Mouse (Mus musculus) kidney, postnatal 10 days (tissue): ENCODE measurements around the gene Fam133b.
"Not testable (repeated sequence)": the region's sequence is repeated elsewhere in the genome, so short reads cannot be mapped to it uniquely, and the experiment has no call there.

Experiments used
- DNase-seq: peaks from one replicate; pipeline ENCODE4 v3.0.0; 2021; ENCODE audit warnings: mixed read lengths

The Fam133b gene

DNA sequence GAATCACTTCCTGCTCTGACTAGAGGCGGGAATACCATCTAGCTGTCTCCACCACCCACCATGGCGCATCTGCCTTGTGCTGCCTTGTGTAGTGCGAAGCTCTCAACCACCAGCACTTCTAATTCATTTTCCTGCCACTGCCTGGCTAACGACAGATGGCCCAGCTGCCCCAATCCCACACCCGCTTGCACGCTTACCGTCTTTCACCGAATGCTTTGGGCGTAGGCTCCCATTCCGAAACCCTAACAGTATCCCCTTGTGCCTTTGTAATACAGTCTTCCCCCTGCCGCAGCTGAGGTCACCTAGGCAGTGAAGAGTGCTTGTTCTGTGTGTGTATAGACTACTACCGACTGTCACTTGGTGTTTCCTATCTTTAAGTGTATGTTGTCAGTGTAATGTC lies 21.9 kb upstream of the Fam133b start:
- no peak for DNase-seq

DNA sequence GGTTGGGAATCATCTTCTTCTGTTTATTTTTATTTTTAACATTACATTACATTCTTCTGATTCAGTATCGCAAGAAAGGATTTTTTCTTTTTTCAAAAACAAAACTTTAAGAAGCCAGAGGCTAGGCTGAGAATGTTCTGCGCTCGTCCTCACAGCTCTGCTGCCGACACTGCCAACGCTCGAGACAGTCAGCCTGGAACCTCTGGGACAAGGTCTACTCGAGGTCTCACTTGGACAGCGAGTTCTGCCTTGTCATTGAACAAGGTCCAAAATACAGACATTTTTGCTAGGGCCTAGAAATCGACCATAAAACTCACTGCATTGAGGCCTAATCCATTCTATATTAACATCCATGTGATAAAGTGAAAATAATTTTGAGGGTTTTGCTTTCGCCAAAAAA lies 20.8 kb upstream of the Fam133b start:
- no peak for DNase-seq

DNA sequence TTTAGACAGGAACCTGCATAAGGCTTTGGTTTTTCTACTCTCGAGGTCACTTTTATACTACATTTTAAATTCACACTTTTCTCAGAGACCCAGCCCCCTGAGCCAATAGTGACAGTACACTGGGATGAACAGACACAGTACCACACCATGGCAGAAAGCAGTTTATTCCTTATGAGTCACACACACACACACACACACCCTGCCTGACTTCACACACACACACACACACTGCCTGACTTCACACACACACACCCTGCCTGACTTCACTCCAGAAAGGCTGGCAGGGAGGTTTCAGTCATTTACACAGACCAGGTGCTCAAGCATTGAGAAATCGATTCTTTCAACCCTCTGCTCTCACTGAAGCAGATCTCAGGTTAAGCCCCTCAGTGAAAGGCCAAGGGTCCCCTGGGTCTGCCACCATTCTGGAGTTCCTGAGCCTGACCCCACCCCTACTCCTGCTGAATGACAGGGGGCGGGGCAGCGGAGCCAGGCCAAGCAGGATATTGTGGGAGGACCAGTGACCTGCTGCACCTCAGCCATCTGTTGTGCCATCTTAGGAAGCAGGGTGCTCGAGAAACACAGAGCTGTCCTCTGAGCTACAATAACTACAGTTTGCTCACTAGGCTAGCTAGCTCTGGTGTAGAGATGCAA lies 16.5 kb upstream of the Fam133b start:
- peak; percentile 33 for DNase-seq

DNA sequence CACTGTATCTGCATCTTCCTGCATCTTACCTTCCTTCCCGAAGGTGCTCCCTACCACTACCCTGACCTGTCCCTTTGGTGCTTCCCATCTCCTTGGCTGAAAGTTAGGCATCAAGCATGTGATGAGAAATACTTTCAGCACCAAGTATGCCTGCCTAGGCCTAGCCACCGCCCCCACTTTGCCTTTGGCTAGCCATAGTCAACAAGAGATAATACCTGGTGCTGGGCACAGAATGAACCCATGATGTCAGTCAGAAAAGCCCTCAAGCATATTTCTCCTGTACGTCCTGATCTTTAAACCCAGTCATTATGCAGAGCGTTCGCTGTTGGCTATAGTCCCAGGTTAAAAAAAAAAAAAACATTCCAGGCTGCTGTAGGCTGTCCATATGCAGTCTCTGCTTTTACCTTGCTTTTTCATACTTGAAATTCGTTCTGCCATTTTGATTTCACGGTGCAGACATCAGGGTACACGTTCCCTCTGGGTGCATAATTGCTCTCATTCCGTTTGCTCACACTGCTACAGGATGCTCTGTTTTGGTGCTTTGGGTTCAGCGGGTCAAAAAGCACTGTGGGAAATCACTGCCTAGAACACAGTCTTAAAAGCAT lies 13.9 kb upstream of the Fam133b start:
- no peak for DNase-seq

- not testable (repeated sequence) for DNase-seq
These were observed 11.6 kb upstream of the Fam133b start for GRCm38 (mm10) chr5:3532048-3532447.

- DNase-seq: no peak
These were observed 6.9 kb upstream of the Fam133b start for GRCm38 (mm10) chr5:3536592-3537212.

DNA sequence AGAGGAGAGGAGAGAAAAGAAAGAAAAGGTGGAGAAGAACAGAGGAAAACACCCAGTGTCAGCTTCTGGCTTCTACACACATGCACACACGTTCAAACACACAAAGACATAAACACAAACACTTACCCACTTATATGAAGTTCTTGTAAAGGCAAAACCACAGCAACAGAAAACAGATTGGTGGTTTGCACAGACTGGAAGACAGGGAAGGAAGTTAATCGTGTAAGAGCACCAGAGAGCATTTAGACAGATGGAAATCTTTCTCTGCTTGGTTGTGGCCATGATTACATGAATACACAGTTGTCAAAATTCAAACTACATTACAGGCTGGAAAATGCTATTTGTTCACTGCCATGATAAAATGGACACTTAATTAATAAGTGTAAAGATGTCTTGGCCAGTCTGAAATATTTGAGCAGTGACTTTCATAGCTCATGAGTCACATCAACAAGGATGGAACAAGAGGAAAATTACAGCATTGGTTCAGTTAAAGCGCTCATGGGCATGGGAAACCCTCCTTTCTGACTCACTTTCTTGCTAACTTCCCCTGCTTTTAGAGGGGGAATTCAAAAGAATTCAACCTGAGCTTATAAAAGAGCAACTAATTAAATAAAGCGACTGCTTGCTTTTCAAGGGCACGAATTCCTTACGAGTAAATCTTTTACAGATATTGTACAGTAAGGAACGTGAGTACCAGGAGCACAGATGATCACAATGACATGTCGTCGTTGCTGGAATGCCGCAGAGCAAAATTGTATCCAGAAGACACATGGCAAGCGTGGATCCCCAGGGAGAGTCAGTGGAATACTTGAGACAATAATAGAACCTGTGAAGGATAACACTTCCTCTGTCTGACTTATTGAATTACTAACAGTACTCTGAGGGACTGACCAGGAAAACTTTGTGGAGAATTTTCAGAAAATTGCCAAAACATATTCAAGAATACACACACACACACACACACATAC lies 4.8 kb upstream of the Fam133b start:
- no peak for DNase-seq

GRCm38 (mm10) chr5:3541871-3542270 lies 1.8 kb upstream of the Fam133b start:
- no peak for DNase-seq

- DNase-seq: no peak
These were observed 792 bp downstream of the Fam133b start for GRCm38 (mm10) chr5:3544480-3544769.

DNA sequence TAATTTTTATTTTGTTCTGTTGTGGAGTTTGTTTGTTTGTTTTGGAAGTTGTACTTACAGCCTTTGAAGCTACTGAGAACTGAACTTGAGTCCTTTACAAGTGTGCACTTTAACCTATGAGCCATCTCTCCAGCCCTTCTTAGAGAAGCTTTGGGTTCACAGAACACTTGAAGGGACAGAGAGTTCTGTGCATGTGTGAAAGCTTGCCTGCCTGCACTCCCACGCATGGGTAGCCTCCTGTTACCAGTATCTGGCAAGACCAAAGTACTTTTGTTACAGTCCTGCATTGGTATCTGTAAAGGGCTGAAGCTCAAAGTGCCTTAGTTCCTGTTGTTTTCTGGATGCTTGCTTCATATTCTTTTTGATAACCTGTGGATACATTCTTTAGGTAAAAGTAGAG lies 2.6 kb downstream of the Fam133b start:
- DNase-seq: peak; percentile 43

GRCm38 (mm10) chr5:3551481-3551880 lies 7.8 kb downstream of the Fam133b start:
- DNase-seq: no peak

DNA sequence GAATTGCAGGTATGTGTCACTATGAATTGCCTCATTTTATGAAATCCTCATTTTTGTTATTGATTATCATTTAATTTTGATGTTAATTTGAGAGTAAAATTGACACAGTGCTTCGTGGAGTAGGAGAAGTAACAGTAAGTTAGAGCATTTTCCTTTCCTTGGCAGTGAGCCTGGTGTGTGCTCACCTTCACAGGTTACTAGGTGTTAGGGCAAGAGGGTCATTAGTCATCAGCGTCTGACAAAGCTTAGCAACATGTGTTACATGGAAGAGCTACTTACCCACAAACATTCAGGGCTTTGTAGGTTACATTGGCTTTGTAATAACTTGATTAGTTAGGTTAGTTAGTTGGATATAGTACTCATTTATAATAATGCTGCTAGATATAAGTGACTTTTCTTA lies 10.6 kb downstream of the Fam133b start:
- DNase-seq: no peak

DNA sequence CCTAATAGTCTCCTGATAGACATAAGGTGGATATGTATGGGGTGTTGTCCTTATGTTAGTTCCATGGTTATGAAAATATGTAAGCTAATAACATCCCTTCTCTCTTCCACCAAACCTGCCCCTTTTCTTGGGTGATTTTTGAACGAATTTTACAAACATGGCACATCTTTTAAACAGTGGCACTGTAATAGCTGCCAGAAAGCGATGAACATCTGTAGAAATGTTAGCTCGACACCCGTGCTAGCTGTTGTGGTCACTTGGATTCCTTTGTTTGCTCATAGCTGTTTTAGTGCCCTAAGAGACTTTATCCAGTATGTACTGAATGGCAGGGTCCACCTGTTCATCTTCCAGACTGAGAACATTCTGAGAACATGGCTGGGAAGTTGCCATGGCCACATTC lies 27.6 kb downstream of the Fam133b start, which contains the start of gene 1700109H08Rik:
TSS of gene 1700109H08Rik (plus strand) at position 301 of the 400 bp plus-strand sequence.
- no peak for DNase-seq

- DNase-seq: no peak
These were observed 31.2 kb downstream of the Fam133b start for GRCm38 (mm10) chr5:3574825-3575224.

- no peak for DNase-seq
These were observed 34.3 kb downstream of the Fam133b start for GRCm38 (mm10) chr5:3577939-3578338.

DNA sequence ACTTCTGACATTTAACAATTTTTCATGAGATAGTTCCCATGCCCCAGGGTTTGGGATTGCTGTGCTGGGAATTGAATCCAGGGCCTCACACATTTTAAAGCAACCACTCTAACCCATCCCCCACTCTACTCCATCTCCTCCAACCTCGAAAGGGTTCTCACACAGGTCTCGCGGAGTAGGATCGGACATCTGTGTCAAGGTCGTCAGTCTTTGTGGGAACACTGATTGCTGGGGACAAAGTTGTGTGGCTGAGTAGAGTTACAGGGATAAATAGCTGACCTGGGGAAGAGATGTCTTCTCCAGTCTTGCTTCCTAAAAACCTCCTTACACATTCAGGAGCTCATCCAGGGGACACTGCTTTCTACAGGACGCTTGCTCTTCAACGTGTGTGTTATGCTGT lies 35.4 kb downstream of the Fam133b start:
- no peak for DNase-seq

DNA sequence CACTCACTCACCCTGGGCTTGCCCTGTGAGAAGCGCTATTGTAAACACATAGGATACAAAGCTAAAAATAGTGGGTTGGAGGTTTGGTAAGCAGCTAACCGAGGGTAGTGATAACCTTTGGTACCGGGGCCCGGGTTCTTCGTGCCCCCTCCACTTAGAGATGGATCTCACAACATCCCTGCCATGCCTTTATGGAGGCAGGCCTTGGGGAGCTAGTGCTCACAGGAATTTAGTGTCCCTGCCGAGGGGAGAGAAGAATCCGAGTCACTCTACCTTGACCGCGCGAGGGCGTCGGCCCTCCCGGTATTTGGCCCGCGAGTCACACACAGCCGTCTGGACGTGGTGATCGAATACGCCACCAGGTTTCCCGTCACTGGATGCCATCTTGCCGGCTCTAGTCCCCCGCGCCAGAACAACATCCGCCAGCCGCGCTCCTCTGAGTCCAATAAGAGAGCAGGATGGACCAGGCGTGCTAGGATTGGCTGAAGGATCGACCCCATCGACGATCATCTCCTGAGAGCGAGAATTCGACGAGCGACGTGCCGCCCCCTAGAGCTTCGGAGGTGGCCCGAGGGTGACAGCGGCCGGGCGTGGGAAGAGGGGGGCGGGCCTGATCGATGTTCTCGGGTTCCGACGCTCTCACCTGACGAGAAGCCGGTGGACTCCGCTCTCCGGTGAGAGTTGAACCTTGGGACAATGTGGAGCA lies 52.2 kb downstream of the Fam133b start, which contains the start of gene Pex1:
TSS of gene Pex1 (plus strand) at position 374 of the 706 bp plus-strand sequence.
- DNase-seq: peak; percentile 96

DNA sequence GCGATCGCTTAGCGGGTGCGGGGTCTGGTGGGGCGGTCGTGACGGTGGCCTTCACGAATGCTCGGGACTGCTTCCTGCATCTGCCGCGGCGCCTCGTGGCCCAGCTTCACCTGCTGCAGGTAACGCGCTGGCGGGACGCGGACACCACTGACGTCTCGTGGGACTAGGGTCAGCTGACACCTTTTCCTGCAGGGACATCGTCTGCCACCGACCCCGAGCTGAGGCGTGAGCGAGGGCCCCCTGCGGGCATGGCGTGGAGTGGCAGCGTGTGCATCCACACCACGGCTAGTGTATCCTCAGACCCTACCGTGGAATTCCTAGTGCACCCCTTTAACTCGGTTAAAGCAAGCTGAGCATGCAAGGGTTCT lies 52.8 kb downstream of the Fam133b start, which contains the start of gene Rbm48:
TSS of gene Rbm48 (minus strand) at position 187 of the 368 bp plus-strand sequence.
- DNase-seq: peak; percentile 89

DNA sequence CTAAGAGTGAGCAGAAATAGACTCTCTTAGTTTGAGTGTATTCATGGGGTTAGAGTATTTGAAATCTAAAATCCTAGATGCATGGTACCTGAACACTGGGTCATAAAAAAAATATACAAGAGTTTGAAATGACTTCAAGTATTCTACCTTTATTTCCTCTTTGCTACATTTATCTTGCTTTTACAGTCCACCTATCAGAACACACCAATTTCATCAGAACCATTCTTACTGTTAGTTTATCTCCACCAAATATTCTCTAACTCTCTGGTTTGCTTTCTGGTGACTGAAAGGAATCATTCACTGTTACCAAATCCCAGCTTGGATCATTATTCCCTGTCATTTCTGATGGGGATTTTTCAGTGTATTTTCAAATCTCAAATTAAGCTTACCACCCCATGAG lies 53.5 kb downstream of the Fam133b start:
- no peak for DNase-seq

DNA sequence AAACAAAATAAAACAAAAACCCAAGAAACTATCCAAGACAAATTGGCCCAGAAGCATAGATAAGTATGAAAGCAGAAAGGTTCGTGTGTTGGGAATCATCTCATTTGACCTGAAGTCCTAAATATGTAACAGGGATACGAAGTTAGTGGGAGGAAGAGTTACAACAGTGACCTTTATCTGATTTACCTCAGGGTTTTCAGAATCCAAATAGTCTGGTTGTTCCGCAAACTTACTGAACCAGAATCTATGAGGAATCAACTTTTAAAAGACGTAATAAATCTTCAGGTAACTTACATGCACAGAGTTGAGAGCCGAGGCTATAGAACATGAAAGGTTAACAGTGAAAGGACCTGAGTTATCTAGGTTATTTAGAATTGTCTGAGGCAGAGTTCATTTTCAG lies 55.1 kb downstream of the Fam133b start:
- no peak for DNase-seq

DNA sequence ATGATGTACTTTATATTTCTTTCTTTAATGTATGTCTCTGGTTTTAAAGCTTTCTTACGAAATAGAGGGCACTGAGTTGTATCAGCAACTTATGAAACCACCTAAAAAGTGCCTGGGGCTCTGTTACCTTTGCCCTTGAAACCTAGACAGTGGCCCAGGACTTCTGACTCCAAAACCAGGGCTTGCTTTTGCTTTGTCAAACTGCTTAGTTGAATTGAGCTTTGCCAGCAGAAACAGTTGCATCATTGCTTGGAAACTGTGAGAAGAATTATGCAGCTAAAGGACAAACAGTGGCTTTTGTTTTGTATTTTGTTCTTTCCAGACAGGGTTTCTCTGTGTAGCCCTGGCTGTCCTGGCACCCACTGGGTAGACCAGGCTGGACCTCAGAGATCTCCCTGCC lies 56.7 kb downstream of the Fam133b start:
- DNase-seq: no peak

DNA sequence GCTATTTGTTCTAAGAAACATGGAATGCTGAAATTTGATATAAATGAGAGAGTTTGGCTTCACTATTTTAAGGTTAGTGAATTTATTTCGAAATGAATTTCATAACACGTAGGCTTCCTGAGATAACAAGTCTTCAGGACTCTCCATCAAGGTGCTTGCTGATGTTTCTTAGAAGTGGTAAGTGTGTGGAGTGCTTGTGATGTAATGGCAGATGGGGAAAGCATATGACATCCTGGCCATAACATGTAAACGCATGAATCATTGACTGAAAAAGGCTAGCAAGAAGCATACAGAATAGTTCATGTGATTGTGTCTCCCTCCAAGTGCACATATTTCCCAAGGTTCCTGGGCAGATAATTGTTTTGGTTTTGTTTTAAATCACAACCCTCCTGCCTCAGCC lies 57.2 kb downstream of the Fam133b start:
- no peak for DNase-seq

DNA sequence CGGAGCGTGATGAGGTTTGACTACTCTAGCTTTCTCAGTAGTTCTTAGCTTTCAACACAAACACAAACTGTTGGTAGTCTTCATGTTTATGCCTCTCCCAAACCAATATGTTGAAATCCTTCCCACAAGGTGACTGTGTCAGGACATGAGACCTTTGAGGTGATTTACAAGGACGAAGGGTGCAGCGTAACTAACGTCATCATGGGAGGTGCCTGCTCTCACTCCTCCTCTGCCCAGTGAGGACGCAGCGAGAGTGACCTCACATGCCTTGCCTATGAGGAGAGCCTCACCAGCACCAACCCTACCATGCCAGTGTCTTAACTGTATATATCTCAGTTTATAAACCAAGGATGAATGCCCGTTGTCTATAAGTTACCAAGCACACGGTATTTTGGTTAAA lies 63.5 kb downstream of the Fam133b start:
- DNase-seq: no peak
